Mouse (Mus musculus): Measurements from ENCODE around the gene Col25a1. TPM values are rescaled to one million over a fixed set of nuclear protein-coding genes. Genes with fewer than 3 reads are reported as not detected.

Col25a1 gene
- polyA plus RNA-seq, 1 experiment from 2014 or later = 14.3 TPM

GRCm38 (mm10) chr3:130103486-130103885, 27.8 kb upstream of the Col25a1 start:
- H3K4me2 ChIP-seq (ENCODE audit: low read depth, low read length) = no peak overlapping the region
- H3K4me1 ChIP-seq (ENCODE audit: control insufficient read depth, insufficient read depth, low read length) = no peaks in the 10 kb centered on the region
- WGBS = 77% methylated on average over 8 of the region's 8 CpGs
- H3K27ac ChIP-seq (replicated peaks; ENCODE audit: low read depth, low read length) = no peak overlapping the region
- DNase-seq (ENCODE audit: low spot score) (no peak), ATAC-seq (ENCODE audit: low read depth) (no peak)
- H3K4me3 ChIP-seq (ENCODE audit: low read depth, low read length) = no peak overlapping the region
- no peaks in the 10 kb centered on the region for H3K36me3 ChIP-seq (ENCODE audit: control insufficient read depth, insufficient read depth, low read length)
- no peak overlapping the region for H3K9ac ChIP-seq (ENCODE audit: low read depth, low read length)
- no peaks in the 10 kb centered on the region for H3K27me3 ChIP-seq (replicated peaks; ENCODE audit: control insufficient read depth, insufficient read depth, low read length)
- H3K9me3 ChIP-seq (ENCODE audit: control insufficient read depth, low read length) = no peaks in the 10 kb centered on the region

GRCm38 (mm10) chr3:130104471-130104870, 26.8 kb upstream of the Col25a1 start:
- Histone ChIP-seq H3K27ac (replicated peaks; ENCODE audit: low read depth, low read length) (no peak overlapping the region), H3K36me3 (ENCODE audit: control insufficient read depth, insufficient read depth, low read length) (no peaks in the 10 kb centered on the region), H3K9me3 (ENCODE audit: control insufficient read depth, low read length) (no peaks in the 10 kb centered on the region), H3K27me3 (replicated peaks; ENCODE audit: control insufficient read depth, insufficient read depth, low read length) (no peaks in the 10 kb centered on the region), H3K4me3 (ENCODE audit: low read depth, low read length) (no peak overlapping the region), H3K4me2 (ENCODE audit: low read depth, low read length) (no peak overlapping the region), H3K9ac (ENCODE audit: low read depth, low read length) (no peak overlapping the region), H3K4me1 (ENCODE audit: control insufficient read depth, insufficient read depth, low read length) (no peaks in the 10 kb centered on the region)
- ATAC-seq (ENCODE audit: low read depth) (no peak), DNase-seq (ENCODE audit: low spot score) (no peak)
- WGBS = 53% methylated on average over 9 of the region's 9 CpGs

- H3K4me1 ChIP-seq (ENCODE audit: control insufficient read depth, insufficient read depth, low read length) = no peaks in the 10 kb centered on the region
- no peak overlapping the region for H3K9ac ChIP-seq (ENCODE audit: low read depth, low read length)
- H3K9me3 ChIP-seq (ENCODE audit: control insufficient read depth, low read length) = no peaks in the 10 kb centered on the region
- H3K4me2 ChIP-seq (ENCODE audit: low read depth, low read length) = no peak overlapping the region
- ATAC-seq (ENCODE audit: low read depth) = no peak
- 68% methylated on average over 6 of the region's 6 CpGs for WGBS
- H3K27ac ChIP-seq (replicated peaks; ENCODE audit: low read depth, low read length) = no peak overlapping the region
- H3K4me3 ChIP-seq (ENCODE audit: low read depth, low read length) = no peak overlapping the region
- no peaks in the 10 kb centered on the region for H3K27me3 ChIP-seq (replicated peaks; ENCODE audit: control insufficient read depth, insufficient read depth, low read length)
- H3K36me3 ChIP-seq (ENCODE audit: control insufficient read depth, insufficient read depth, low read length) = no peaks in the 10 kb centered on the region
- no peak for DNase-seq (ENCODE audit: low spot score)
Observed at GRCm38 (mm10) chr3:130116886-130117285, 14.4 kb upstream of the Col25a1 start.

- Histone ChIP-seq H3K4me2 (ENCODE audit: low read depth, low read length) (no peak overlapping the region), H3K4me3 (ENCODE audit: low read depth, low read length) (no peak overlapping the region), H3K36me3 (ENCODE audit: control insufficient read depth, insufficient read depth, low read length) (no peaks in the 10 kb centered on the region), H3K27ac (replicated peaks; ENCODE audit: low read depth, low read length) (0 out of 2 replicates have a peak overlapping the region, but pooled peaks have one; percentile 24), H3K4me1 (ENCODE audit: control insufficient read depth, insufficient read depth, low read length) (peaks cover 8% of the 10 kb centered on the region; the same call in 1 of the 2 replicates), H3K9me3 (ENCODE audit: control insufficient read depth, low read length) (no peaks in the 10 kb centered on the region), H3K9ac (ENCODE audit: low read depth, low read length) (no peak overlapping the region), H3K27me3 (replicated peaks; ENCODE audit: control insufficient read depth, insufficient read depth, low read length) (no peaks in the 10 kb centered on the region)
- DNase-seq (ENCODE audit: low spot score) (peak; percentile 72), ATAC-seq (ENCODE audit: low read depth) (peak; percentile 77)
- 44% methylated on average over 8 of the region's 8 CpGs for WGBS
Observed at GRCm38 (mm10) chr3:130127840-130128239, 3.5 kb upstream of the Col25a1 start.

GRCm38 (mm10) chr3:130128564-130128963, 2.7 kb upstream of the Col25a1 start:
- Histone ChIP-seq H3K27ac (replicated peaks; ENCODE audit: low read depth, low read length) (no peak overlapping the region), H3K4me2 (ENCODE audit: low read depth, low read length) (no peak overlapping the region), H3K4me3 (ENCODE audit: low read depth, low read length) (no peak overlapping the region), H3K4me1 (ENCODE audit: control insufficient read depth, insufficient read depth, low read length) (peaks cover 8% of the 10 kb centered on the region; the same call in 1 of the 2 replicates), H3K9me3 (ENCODE audit: control insufficient read depth, low read length) (no peaks in the 10 kb centered on the region), H3K27me3 (replicated peaks; ENCODE audit: control insufficient read depth, insufficient read depth, low read length) (no peaks in the 10 kb centered on the region), H3K9ac (ENCODE audit: low read depth, low read length) (no peak overlapping the region), H3K36me3 (ENCODE audit: control insufficient read depth, insufficient read depth, low read length) (no peaks in the 10 kb centered on the region)
- DNase-seq (ENCODE audit: low spot score) (peak; percentile 76), ATAC-seq (ENCODE audit: low read depth) (0 out of 2 replicates have a peak, but pooled peaks have one; percentile 33)
- WGBS = 52% methylated on average over 11 of the region's 11 CpGs

GRCm38 (mm10) chr3:130129635-130130206, 1.6 kb upstream of the Col25a1 start:
- Histone ChIP-seq H3K4me1 (ENCODE audit: control insufficient read depth, insufficient read depth, low read length) (peaks cover 8% of the 10 kb centered on the region; the same call in 1 of the 2 replicates), H3K27me3 (replicated peaks; ENCODE audit: control insufficient read depth, insufficient read depth, low read length) (no peaks in the 10 kb centered on the region), H3K9ac (ENCODE audit: low read depth, low read length) (no peak overlapping the region), H3K36me3 (ENCODE audit: control insufficient read depth, insufficient read depth, low read length) (no peaks in the 10 kb centered on the region), H3K4me2 (ENCODE audit: low read depth, low read length) (no peak overlapping the region), H3K27ac (replicated peaks; ENCODE audit: low read depth, low read length) (no peak overlapping the region), H3K4me3 (ENCODE audit: low read depth, low read length) (no peak overlapping the region), H3K9me3 (ENCODE audit: control insufficient read depth, low read length) (no peaks in the 10 kb centered on the region)
- DNase-seq (ENCODE audit: low spot score) = peak; percentile 53
- no peak for ATAC-seq (ENCODE audit: low read depth)
- WGBS = 43% methylated on average over 10 of the region's 10 CpGs

- no peak for DNase-seq (ENCODE audit: low spot score)
- no peaks in the 10 kb centered on the region for H3K9me3 ChIP-seq (ENCODE audit: control insufficient read depth, low read length)
- no peaks in the 10 kb centered on the region for H3K4me1 ChIP-seq (ENCODE audit: control insufficient read depth, insufficient read depth, low read length)
- H3K27ac ChIP-seq (replicated peaks; ENCODE audit: low read depth, low read length) = no peak overlapping the region
- ATAC-seq (ENCODE audit: low read depth) = no peak
- no peak overlapping the region for H3K4me2 ChIP-seq (ENCODE audit: low read depth, low read length)
- H3K4me3 ChIP-seq (ENCODE audit: low read depth, low read length) = no peak overlapping the region
- H3K27me3 ChIP-seq (replicated peaks; ENCODE audit: control insufficient read depth, insufficient read depth, low read length) = no peaks in the 10 kb centered on the region
- no peaks in the 10 kb centered on the region for H3K36me3 ChIP-seq (ENCODE audit: control insufficient read depth, insufficient read depth, low read length)
- no peak overlapping the region for H3K9ac ChIP-seq (ENCODE audit: low read depth, low read length)
Observed at GRCm38 (mm10) chr3:130137204-130137603, 5.9 kb downstream of the Col25a1 start.

GRCm38 (mm10) chr3:130137640-130138039, 6.3 kb downstream of the Col25a1 start:
- DNase-seq (ENCODE audit: low spot score) = no peak
- no peak overlapping the region for H3K4me2 ChIP-seq (ENCODE audit: low read depth, low read length)
- 59% methylated on average over 3 of the region's 3 CpGs for WGBS
- no peak overlapping the region for H3K4me3 ChIP-seq (ENCODE audit: low read depth, low read length)
- no peaks in the 10 kb centered on the region for H3K9me3 ChIP-seq (ENCODE audit: control insufficient read depth, low read length)
- no peaks in the 10 kb centered on the region for H3K36me3 ChIP-seq (ENCODE audit: control insufficient read depth, insufficient read depth, low read length)
- no peaks in the 10 kb centered on the region for H3K27me3 ChIP-seq (replicated peaks; ENCODE audit: control insufficient read depth, insufficient read depth, low read length)
- H3K27ac ChIP-seq (replicated peaks; ENCODE audit: low read depth, low read length) = no peak overlapping the region
- H3K9ac ChIP-seq (ENCODE audit: low read depth, low read length) = no peak overlapping the region
- ATAC-seq (ENCODE audit: low read depth) = no peak
- no peaks in the 10 kb centered on the region for H3K4me1 ChIP-seq (ENCODE audit: control insufficient read depth, insufficient read depth, low read length)

GRCm38 (mm10) chr3:130145874-130146273, 14.6 kb downstream of the Col25a1 start:
- no peak overlapping the region for H3K9ac ChIP-seq (ENCODE audit: low read depth, low read length)
- H3K27ac ChIP-seq (replicated peaks; ENCODE audit: low read depth, low read length) = no peak overlapping the region
- ATAC-seq (ENCODE audit: low read depth) = no peak
- no peak overlapping the region for H3K4me3 ChIP-seq (ENCODE audit: low read depth, low read length)
- WGBS = 37% methylated on average over 12 of the region's 12 CpGs
- H3K36me3 ChIP-seq (ENCODE audit: control insufficient read depth, insufficient read depth, low read length) = no peaks in the 10 kb centered on the region
- peak; percentile 33 for DNase-seq (ENCODE audit: low spot score)
- H3K9me3 ChIP-seq (ENCODE audit: control insufficient read depth, low read length) = 0 out of 2 replicates have a peak, but pooled peaks cover 2% of the 10 kb centered on the region
- H3K4me1 ChIP-seq (ENCODE audit: control insufficient read depth, insufficient read depth, low read length) = no peaks in the 10 kb centered on the region; the same call in 1 of the 2 replicates
- no peaks in the 10 kb centered on the region for H3K27me3 ChIP-seq (replicated peaks; ENCODE audit: control insufficient read depth, insufficient read depth, low read length)
- peak overlapping the region; percentile 35 for H3K4me2 ChIP-seq (ENCODE audit: low read depth, low read length)

All from embryonic facial prominence, embryonic 14.5 days (tissue).